Mouse (Mus musculus) brain, embryonic 18.5 days (tissue): ENCODE measurements at regions not wholly inside any gene's neighbourhood (a gene's known extent, or its start where the extent isn't known, plus 50 kb on each side); places are given as distances from the start of the nearest gene placed in this dataset.

ENCODE experiments used
- DNase-seq: peaks from one replicate; pipeline ENCODE4 v3.0.0-alpha.2; 2012; ENCODE audit warnings: low read depth, low spot score

- no peak for DNase-seq
Measured at GRCm38 (mm10) chr10:17001320-17001719, 721.7 kb upstream of the Cited2 start.

- DNase-seq: no peak
Measured at GRCm38 (mm10) chr10:17003123-17003849, 719.7 kb upstream of the Cited2 start.

GRCm38 (mm10) chr10:17008683-17009082, 714.3 kb upstream of the Cited2 start:
- no peak for DNase-seq

- no peak for DNase-seq
Measured at GRCm38 (mm10) chr10:17010047-17010446, 713.0 kb upstream of the Cited2 start.

- DNase-seq: no peak
Measured at GRCm38 (mm10) chr10:17011876-17012275, 711.1 kb upstream of the Cited2 start.

GRCm38 (mm10) chr10:17012541-17012975, 710.5 kb upstream of the Cited2 start:
- no peak for DNase-seq

- DNase-seq: no peak
Measured at GRCm38 (mm10) chr10:17014826-17015225, 708.2 kb upstream of the Cited2 start.

GRCm38 (mm10) chr10:17016854-17017253, 706.2 kb upstream of the Cited2 start:
- DNase-seq: no peak

- DNase-seq: no peak
Measured at GRCm38 (mm10) chr10:17022216-17023158, 700.5 kb upstream of the Cited2 start.

- DNase-seq: no peak
Measured at GRCm38 (mm10) chr10:17023571-17024293, 699.3 kb upstream of the Cited2 start.

- no peak for DNase-seq
Measured at GRCm38 (mm10) chr10:17024294-17024665, 698.7 kb upstream of the Cited2 start.

- no peak for DNase-seq
Measured at GRCm38 (mm10) chr10:17034892-17035775, 687.9 kb upstream of the Cited2 start.

- DNase-seq: no peak
Measured at GRCm38 (mm10) chr10:17038259-17039043, 684.6 kb upstream of the Cited2 start.

GRCm38 (mm10) chr10:17042090-17042489, 680.9 kb upstream of the Cited2 start:
- DNase-seq: no peak

GRCm38 (mm10) chr10:17042973-17043372, 680.0 kb upstream of the Cited2 start:
- DNase-seq: no peak

GRCm38 (mm10) chr10:17046765-17047164, 676.3 kb upstream of the Cited2 start:
- DNase-seq: no peak

GRCm38 (mm10) chr10:17072906-17073305, 650.1 kb upstream of the Cited2 start:
- no peak for DNase-seq

- DNase-seq: no peak
Measured at GRCm38 (mm10) chr10:17074013-17074401, 649.0 kb upstream of the Cited2 start.

- no peak for DNase-seq
Measured at GRCm38 (mm10) chr10:17074402-17075027, 648.5 kb upstream of the Cited2 start.

- no peak for DNase-seq
Measured at GRCm38 (mm10) chr10:17075147-17075546, 647.9 kb upstream of the Cited2 start.
